Mouse (Mus musculus) liver, postnatal 0 days (tissue): Measurements from ENCODE around the gene Tab1. TPM values are rescaled to one million over a fixed set of nuclear protein-coding genes. Genes with fewer than 3 reads are reported as not detected.
A peak's percentile ranks its signal among the peaks of the same experiment; 100 is the strongest.

Experiments
- ATAC-seq: fragments of 200-750 bp; cut with Nextera tagmentation; 2 replicates; pipeline ENCODE4 v1.8.0; 2017; ENCODE audit warnings: mild to moderate bottlenecking, moderate library complexity
- DNase-seq: peaks from one replicate; pipeline ENCODE4 v3.0.0-alpha.2; 2016
- H3K27ac ChIP-seq: fragments of 300-500 bp; sonication (generic); 2 replicates; pipeline ENCODE4 v1.5.1; 2014; ENCODE audit warnings: antibody characterized with exemption, moderate library complexity, mild to moderate bottlenecking, low read depth
- H3K27me3 ChIP-seq: fragments of 300-500 bp; sonication (generic); 2 replicates; pipeline ENCODE4 v1.6.1; 2014; ENCODE audit warnings: low read length, control low read depth, mixed read lengths; ENCODE audit not compliant: insufficient read depth
- H3K36me3 ChIP-seq: fragments of 300-500 bp; sonication (generic); replicated peaks from 2 replicates; pipeline ENCODE4 v1.6.1; 2014; ENCODE audit warnings: mild to moderate bottlenecking, control low read depth, low read length, moderate library complexity, mixed read lengths; ENCODE audit not compliant: insufficient read depth
- H3K4me1 ChIP-seq: fragments of 300-500 bp; sonication (generic); 2 replicates; pipeline ENCODE4 v1.6.1; 2014; ENCODE audit warnings: antibody characterized with exemption, mild to moderate bottlenecking, control low read depth; ENCODE audit not compliant: insufficient read depth
- H3K4me2 ChIP-seq: fragments of 300-500 bp; sonication (generic); 2 replicates; pipeline ENCODE4 v1.6.1; 2014; ENCODE audit warnings: low read depth, mild to moderate bottlenecking, low read length, moderate library complexity, mixed read lengths
- H3K4me3 ChIP-seq: fragments of 300-500 bp; sonication (generic); 2 replicates; pipeline ENCODE4 v1.5.1; 2014; ENCODE audit warnings: low read depth, low read length
- H3K9ac ChIP-seq: fragments of 300-500 bp; sonication (generic); replicated peaks from 2 replicates; pipeline ENCODE4 v1.6.1; 2014; ENCODE audit warnings: mild to moderate bottlenecking, moderate library complexity
- H3K9me3 ChIP-seq: fragments of 300-500 bp; sonication (generic); 2 replicates; pipeline ENCODE4 v1.6.1; 2016; ENCODE audit warnings: mild to moderate bottlenecking, control low read depth, low read length, mixed read lengths
- CTCF ChIP-seq: sonication (generic); IDR thresholded peaks from 2 replicates; pipeline ENCODE4 v1.5.1; 2016; ENCODE audit warnings: antibody characterized with exemption, low read depth
- EP300 ChIP-seq: IDR thresholded peaks from 2 replicates; pipeline ENCODE4 v1.6.1; 2016; ENCODE audit warnings: antibody characterized with exemption, low read depth, mild to moderate bottlenecking
- WGBS: fragments of 180-500 bp; shearing (Covaris S2); extraction: QIAGEN DNeasy Blood & Tissue Kit; methylation state at CpG from one replicate; pipeline ENCODE4 v1.1.7; 2014; ENCODE audit not compliant: insufficient replicate concordance; 5-methylcytosine and 5-hydroxymethylcytosine counted together
- polyA plus RNA-seq: library from polyadenylated mRNA; unstranded; fragments of >200 nt; fragmentation: Nextera tagmentation; extraction: Ambion mirVana; gene quantifications from 2 replicates; pipeline ENCODE4 v1.2.1, GENCODE M21; 2015

Tab1 gene
- polyA plus RNA-seq, 1 experiment from 2014 or later: 7.5 TPM

DNA sequence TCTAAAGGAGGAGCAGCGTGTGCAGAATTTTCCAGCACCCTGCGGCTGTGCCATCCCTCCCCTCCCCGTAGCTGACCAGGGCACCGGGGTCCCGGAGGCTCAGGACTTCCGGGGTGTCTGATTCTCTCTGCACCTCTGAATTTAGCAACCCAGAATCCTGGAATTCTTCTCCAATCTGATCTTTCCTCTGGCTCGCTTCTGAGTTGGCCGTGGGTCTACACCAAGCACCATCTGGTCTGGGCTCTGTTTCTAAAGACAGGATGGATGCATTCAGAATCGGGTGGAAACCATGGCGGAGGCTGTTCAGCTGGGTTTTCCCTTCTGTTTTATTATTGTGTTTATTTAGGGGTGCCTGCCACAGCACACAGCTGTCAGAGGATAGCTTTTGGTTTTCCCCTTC lies 32.1 kb upstream of the Tab1 start:
- Histone ChIP-seq H3K4me3 (no peak overlapping the region), H3K36me3 (no peaks in the 10 kb centered on the region), H3K9ac (no peak overlapping the region), H3K27ac (no peak overlapping the region), H3K9me3 (no peaks in the 10 kb centered on the region), H3K27me3 (no peaks in the 10 kb centered on the region), H3K4me2 (no peak overlapping the region), H3K4me1 (peaks cover 27% of the 10 kb centered on the region)
- TF ChIP-seq EP300 (no peak), CTCF (no peak)
- DNase-seq (no peak), ATAC-seq (no peak)
- 66% methylated on average over 10 of the region's 10 CpGs for WGBS

DNA sequence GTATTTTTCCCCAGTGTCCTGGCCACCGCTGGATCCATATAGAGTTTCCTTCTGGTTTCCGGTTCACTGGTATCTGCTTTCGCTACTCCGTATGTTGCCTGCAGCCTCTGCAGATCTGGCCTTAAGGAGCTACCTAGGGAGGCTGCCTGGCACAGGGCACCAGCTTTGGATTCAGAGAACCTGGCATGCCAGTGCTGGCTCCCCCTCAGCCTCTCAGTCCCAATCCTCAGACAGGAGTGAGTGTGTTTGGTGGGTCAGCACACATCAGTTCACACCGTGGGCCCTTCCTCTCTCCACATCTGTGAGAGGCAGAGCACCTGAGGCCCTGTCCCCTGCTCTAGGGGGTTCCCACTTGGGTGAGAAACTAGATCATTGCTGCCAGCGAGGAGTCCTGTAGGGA lies 31.4 kb upstream of the Tab1 start:
- Histone ChIP-seq H3K27ac (no peak overlapping the region), H3K4me1 (peaks cover 27% of the 10 kb centered on the region)
- ATAC-seq: no peak

GRCm38 (mm10) chr15:80102495-80102894 lies 30.4 kb upstream of the Tab1 start:
- no peak for TF ChIP-seq CTCF
- no peak for TF ChIP-seq EP300
- Histone ChIP-seq H3K27me3 (no peaks in the 10 kb centered on the region), H3K4me3 (no peak overlapping the region), H3K4me1 (peaks cover 19% of the 10 kb centered on the region), H3K36me3 (no peaks in the 10 kb centered on the region), H3K9me3 (no peaks in the 10 kb centered on the region), H3K27ac (no peak overlapping the region), H3K9ac (no peak overlapping the region), H3K4me2 (no peak overlapping the region)
- ATAC-seq (no peak), DNase-seq (no peak)
- WGBS: 64% methylated on average over 6 of the region's 6 CpGs

More for the DNA sequence above, 31.4 kb upstream of the Tab1 start:
- DNase-seq: no peak
- TF ChIP-seq EP300 (no peak), CTCF (no peak)
- 85% methylated on average over 6 of the region's 6 CpGs for WGBS
- no peaks in the 10 kb centered on the region for H3K36me3 ChIP-seq
- H3K4me2 ChIP-seq: no peak overlapping the region
- H3K9ac ChIP-seq: no peak overlapping the region
- no peak overlapping the region for H3K4me3 ChIP-seq
- no peaks in the 10 kb centered on the region for H3K27me3 ChIP-seq
- H3K9me3 ChIP-seq: no peaks in the 10 kb centered on the region

- Histone ChIP-seq H3K9me3 (no peaks in the 10 kb centered on the region), H3K27ac (no peak overlapping the region), H3K4me3 (no peak overlapping the region), H3K4me2 (no peak overlapping the region), H3K9ac (no peak overlapping the region), H3K36me3 (no peaks in the 10 kb centered on the region), H3K4me1 (peaks cover 7% of the 10 kb centered on the region; the same call in 1 of the 2 replicates), H3K27me3 (no peaks in the 10 kb centered on the region)
- TF ChIP-seq CTCF (peak; percentile 50), EP300 (no peak)
- whole genome bisulfite sequencing: 60% methylated on average over 12 of the region's 12 CpGs
- no peak for DNase-seq
- ATAC-seq: no peak
Measured at GRCm38 (mm10) chr15:80105490-80106410, 27.2 kb upstream of the Tab1 start.

DNA sequence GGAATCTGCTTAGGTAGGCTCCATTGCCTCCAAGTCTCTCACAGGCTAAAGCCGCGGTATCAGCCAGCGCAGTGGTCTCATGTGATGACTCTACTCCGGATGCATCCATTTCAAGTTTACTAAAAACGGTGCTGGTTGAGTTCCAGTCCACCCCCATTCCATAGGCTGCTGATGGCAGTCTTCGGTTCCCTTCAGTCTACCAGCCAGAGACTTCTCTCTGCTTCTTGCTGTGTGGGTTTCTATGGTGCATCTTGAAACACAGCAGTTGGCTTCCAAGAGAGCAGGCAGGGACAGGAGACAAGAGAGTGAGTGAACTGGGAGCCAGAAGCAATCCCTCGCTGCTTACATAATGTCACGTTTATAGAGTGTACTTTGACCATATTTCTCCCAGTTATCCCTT lies 25.8 kb upstream of the Tab1 start:
- Histone ChIP-seq H3K27me3 (no peaks in the 10 kb centered on the region), H3K4me1 (peaks cover 7% of the 10 kb centered on the region; the same call in 1 of the 2 replicates), H3K4me2 (no peak overlapping the region), H3K27ac (no peak overlapping the region), H3K36me3 (no peaks in the 10 kb centered on the region), H3K4me3 (no peak overlapping the region), H3K9me3 (no peaks in the 10 kb centered on the region), H3K9ac (no peak overlapping the region)
- DNase-seq (no peak), ATAC-seq (no peak)
- 91% methylated on average over 8 of the region's 8 CpGs for WGBS
- TF ChIP-seq CTCF (no peak), EP300 (no peak)

DNA sequence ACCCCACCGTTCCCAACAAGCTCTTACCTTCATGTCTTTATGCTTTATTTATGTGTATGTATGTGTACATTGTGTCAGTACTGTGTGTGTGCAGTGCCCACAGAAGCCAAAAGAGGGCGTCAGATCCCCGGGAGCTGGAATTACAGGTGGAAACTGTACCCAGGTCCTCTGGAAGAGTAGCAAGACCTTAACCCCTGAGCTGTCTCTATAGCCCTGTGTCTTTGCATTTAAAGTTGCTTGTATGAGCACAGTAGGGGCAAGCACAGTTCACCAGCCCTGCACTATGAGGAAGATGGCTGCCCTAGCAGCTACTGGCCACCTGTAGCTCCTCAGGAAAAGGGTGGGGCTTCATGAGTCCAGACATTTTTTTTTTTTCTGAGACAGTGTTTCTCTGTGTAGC lies 25.4 kb upstream of the Tab1 start:
- H3K36me3 ChIP-seq: no peaks in the 10 kb centered on the region
- WGBS: 77% methylated on average over 3 of the region's 3 CpGs
- DNase-seq (no peak), ATAC-seq (no peak)
- H3K4me1 ChIP-seq: peaks cover 7% of the 10 kb centered on the region; the same call in 1 of the 2 replicates
- no peaks in the 10 kb centered on the region for H3K27me3 ChIP-seq
- H3K4me2 ChIP-seq: no peak overlapping the region
- TF ChIP-seq CTCF (peak; percentile 33; the same call in 1 of the 2 replicates), EP300 (no peak)
- no peak overlapping the region for H3K9ac ChIP-seq
- no peak overlapping the region for H3K4me3 ChIP-seq
- H3K9me3 ChIP-seq: no peaks in the 10 kb centered on the region
- H3K27ac ChIP-seq: no peak overlapping the region
